Mouse (Mus musculus) neural tube, embryonic 12.5 days (tissue): Measurements from ENCODE around the gene Dntt. TPM values are rescaled to one million over a fixed set of nuclear protein-coding genes. Genes with fewer than 3 reads are reported as not detected.

Experiments used
- ATAC-seq: fragments of 200-750 bp; cut with Nextera tagmentation; 2 replicates; pipeline ENCODE4 v1.8.0; 2017; ENCODE audit warnings: low read depth, mild to moderate bottlenecking, moderate TSS enrichment, moderate library complexity; ENCODE audit not compliant: low FRiP score
- H3K27ac ChIP-seq: fragments of 300-500 bp; sonication (generic); 2 replicates; pipeline ENCODE4 v1.5.1; 2016
- H3K27me3 ChIP-seq: fragments of 300-500 bp; sonication (generic); replicated peaks from 2 replicates; pipeline ENCODE4 v1.6.1; 2016; ENCODE audit warnings: mild to moderate bottlenecking
- H3K36me3 ChIP-seq: fragments of 300-500 bp; sonication (generic); 2 replicates; pipeline ENCODE4 v1.6.1; 2016; ENCODE audit warnings: mild to moderate bottlenecking
- H3K4me1 ChIP-seq: fragments of 300-500 bp; sonication (generic); 2 replicates; pipeline ENCODE4 v1.6.1; 2016
- H3K4me2 ChIP-seq: fragments of 300-500 bp; sonication (generic); replicated peaks from 2 replicates; pipeline ENCODE4 v1.6.1; 2016; ENCODE audit warnings: mild to moderate bottlenecking
- H3K4me3 ChIP-seq: fragments of 300-500 bp; sonication (generic); 2 replicates; pipeline ENCODE4 v1.5.1; 2016
- H3K9ac ChIP-seq: fragments of 300-500 bp; sonication (generic); 2 replicates; pipeline ENCODE4 v1.6.1; 2016; ENCODE audit warnings: mild to moderate bottlenecking
- H3K9me3 ChIP-seq: fragments of 300-500 bp; sonication (generic); 2 replicates; pipeline ENCODE4 v1.6.1; 2016; ENCODE audit warnings: mild to moderate bottlenecking
- WGBS: fragments of 180-500 bp; shearing (Covaris S2); methylation state at CpG from one replicate; pipeline ENCODE4 v1.1.7; 2016; 5-methylcytosine and 5-hydroxymethylcytosine counted together
- polyA plus RNA-seq: library from polyadenylated mRNA; unstranded; fragments of >200 nt; fragmentation: Nextera tagmentation; extraction: Ambion mirVana; gene quantifications from 2 replicates; pipeline ENCODE4 v1.2.1, GENCODE M21; 2016

The Dntt gene
- polyA plus RNA-seq = 0.15 and 0.17 TPM in 2 replicates

GRCm38 (mm10) chr19:41029219-41029618, at the start of gene Dntt:
Gene Dntt (plus strand): TSS chr19:41029275.
- Histone ChIP-seq H3K4me2 (no peak within 1 kb of the TSS), H3K9me3 (no peaks in the 10 kb centered on the region), H3K4me3 (no peak within 1 kb of the TSS), H3K27me3 (no peaks in the 10 kb centered on the region), H3K27ac (no peak within 1 kb of the TSS), H3K4me1 (no peaks in the 10 kb centered on the region), H3K9ac (no peak within 1 kb of the TSS), H3K36me3 (no peaks in the 10 kb centered on the region)
- 90% methylated on average over 6 of the region's 6 CpGs for WGBS
- no peak for ATAC-seq

GRCm38 (mm10) chr19:40980671-40981070, 48.4 kb upstream of the Dntt start:
- 84% methylated on average over 5 of the region's 5 CpGs for WGBS
- ATAC-seq = no peak
- no peaks in the 10 kb centered on the region for H3K36me3 ChIP-seq
- H3K4me2 ChIP-seq = no peak overlapping the region
- no peaks in the 10 kb centered on the region for H3K9me3 ChIP-seq
- no peaks in the 10 kb centered on the region for H3K27me3 ChIP-seq
- no peaks in the 10 kb centered on the region for H3K4me1 ChIP-seq
- no peak overlapping the region for H3K9ac ChIP-seq
- H3K27ac ChIP-seq = no peak overlapping the region
- H3K4me3 ChIP-seq = no peak overlapping the region

- Histone ChIP-seq H3K4me2 (no peak overlapping the region), H3K4me3 (no peak overlapping the region), H3K36me3 (no peaks in the 10 kb centered on the region), H3K4me1 (no peaks in the 10 kb centered on the region), H3K27ac (no peak overlapping the region), H3K9me3 (no peaks in the 10 kb centered on the region), H3K9ac (no peak overlapping the region), H3K27me3 (no peaks in the 10 kb centered on the region)
- WGBS = 100% methylated on average over 1 of the region's 1 CpGs
- no peak for ATAC-seq
Observed at GRCm38 (mm10) chr19:40984536-40984935, 44.5 kb upstream of the Dntt start.

GRCm38 (mm10) chr19:40988856-40989255, 40.2 kb upstream of the Dntt start:
- no peaks in the 10 kb centered on the region for H3K36me3 ChIP-seq
- H3K4me3 ChIP-seq = no peak overlapping the region
- H3K27me3 ChIP-seq = 0 out of 2 replicates have a peak, but pooled peaks cover 3% of the 10 kb centered on the region
- ATAC-seq = no peak
- no peaks in the 10 kb centered on the region for H3K9me3 ChIP-seq
- no peaks in the 10 kb centered on the region; the same call in 1 of the 2 replicates for H3K4me1 ChIP-seq
- no peak overlapping the region for H3K4me2 ChIP-seq
- WGBS = 86% methylated on average over 5 of the region's 5 CpGs
- no peak overlapping the region for H3K9ac ChIP-seq
- H3K27ac ChIP-seq = no peak overlapping the region

GRCm38 (mm10) chr19:40989961-40990600, 39.0 kb upstream of the Dntt start:
- Histone ChIP-seq H3K27me3 (0 out of 2 replicates have a peak, but pooled peaks cover 3% of the 10 kb centered on the region), H3K4me1 (no peaks in the 10 kb centered on the region; the same call in 1 of the 2 replicates), H3K4me3 (no peak overlapping the region), H3K27ac (no peak overlapping the region), H3K36me3 (no peaks in the 10 kb centered on the region), H3K9ac (no peak overlapping the region), H3K9me3 (no peaks in the 10 kb centered on the region), H3K4me2 (no peak overlapping the region)
- ATAC-seq = no peak
- 82% methylated on average over 9 of the region's 9 CpGs for WGBS

- Histone ChIP-seq H3K4me3 (no peak overlapping the region), H3K9me3 (no peaks in the 10 kb centered on the region), H3K36me3 (no peaks in the 10 kb centered on the region), H3K9ac (no peak overlapping the region), H3K27me3 (0 out of 2 replicates have a peak, but pooled peaks cover 3% of the 10 kb centered on the region), H3K4me1 (no peaks in the 10 kb centered on the region; the same call in 1 of the 2 replicates), H3K4me2 (no peak overlapping the region), H3K27ac (no peak overlapping the region)
- ATAC-seq = no peak
- WGBS = 94% methylated on average over 17 of the region's 17 CpGs
Observed at GRCm38 (mm10) chr19:40990781-40991343, 38.2 kb upstream of the Dntt start.

- ATAC-seq = no peak
- no peaks in the 10 kb centered on the region for H3K9me3 ChIP-seq
- WGBS = 61% methylated on average over 6 of the region's 7 CpGs
- H3K27me3 ChIP-seq = 0 out of 2 replicates have a peak, but pooled peaks cover 3% of the 10 kb centered on the region
- no peak overlapping the region for H3K27ac ChIP-seq
- no peaks in the 10 kb centered on the region; the same call in 1 of the 2 replicates for H3K4me1 ChIP-seq
- H3K36me3 ChIP-seq = no peaks in the 10 kb centered on the region
- H3K9ac ChIP-seq = no peak overlapping the region
- no peak overlapping the region for H3K4me2 ChIP-seq
- H3K4me3 ChIP-seq = no peak overlapping the region
Observed at GRCm38 (mm10) chr19:40991626-40992025, 37.4 kb upstream of the Dntt start.

- WGBS = 30% methylated on average over 11 of the region's 11 CpGs
- no peak overlapping the region for H3K4me2 ChIP-seq
- ATAC-seq = no peak
Observed at GRCm38 (mm10) chr19:40992096-40992495, 37.0 kb upstream of the Dntt start.

GRCm38 (mm10) chr19:40992517-40993044, 36.5 kb upstream of the Dntt start:
- no peak for ATAC-seq
- Histone ChIP-seq H3K27ac (no peak overlapping the region), H3K4me1 (no peaks in the 10 kb centered on the region; the same call in 1 of the 2 replicates), H3K27me3 (0 out of 2 replicates have a peak, but pooled peaks cover 3% of the 10 kb centered on the region), H3K4me2 (no peak overlapping the region), H3K36me3 (no peaks in the 10 kb centered on the region), H3K9me3 (no peaks in the 10 kb centered on the region), H3K9ac (no peak overlapping the region), H3K4me3 (no peak overlapping the region)
- 56% methylated on average over 8 of the region's 8 CpGs for WGBS

More at GRCm38 (mm10) chr19:40992096-40992495, 37.0 kb upstream of the Dntt start:
- no peak overlapping the region for H3K9ac ChIP-seq
- H3K27me3 ChIP-seq = 0 out of 2 replicates have a peak, but pooled peaks cover 3% of the 10 kb centered on the region
- no peaks in the 10 kb centered on the region for H3K36me3 ChIP-seq
- no peak overlapping the region for H3K4me3 ChIP-seq
- H3K27ac ChIP-seq = no peak overlapping the region
- no peaks in the 10 kb centered on the region; the same call in 1 of the 2 replicates for H3K4me1 ChIP-seq
- no peaks in the 10 kb centered on the region for H3K9me3 ChIP-seq

- Histone ChIP-seq H3K4me2 (no peak overlapping the region), H3K9ac (no peak overlapping the region), H3K9me3 (no peaks in the 10 kb centered on the region), H3K4me1 (no peaks in the 10 kb centered on the region; the same call in 1 of the 2 replicates), H3K36me3 (no peaks in the 10 kb centered on the region), H3K27me3 (0 out of 2 replicates have a peak, but pooled peaks cover 3% of the 10 kb centered on the region), H3K27ac (no peak overlapping the region), H3K4me3 (no peak overlapping the region)
- ATAC-seq = no peak
- 77% methylated on average over 5 of the region's 5 CpGs for WGBS
Observed at GRCm38 (mm10) chr19:40993356-40993755, 35.7 kb upstream of the Dntt start.

GRCm38 (mm10) chr19:40994057-40994585, 35.0 kb upstream of the Dntt start, which contains the start of gene Blnk:
Gene Blnk (minus strand): TSS chr19:40994535.
- Histone ChIP-seq H3K9me3 (no peaks in the 10 kb centered on the region), H3K27ac (no peak within 1 kb of the TSS), H3K4me3 (no peak within 1 kb of the TSS), H3K4me2 (no peak within 1 kb of the TSS), H3K36me3 (no peaks in the 10 kb centered on the region), H3K9ac (no peak within 1 kb of the TSS), H3K27me3 (0 out of 2 replicates have a peak, but pooled peaks cover 3% of the 10 kb centered on the region), H3K4me1 (no peaks in the 10 kb centered on the region; the same call in 1 of the 2 replicates)
- WGBS = 54% methylated on average over 8 of the region's 8 CpGs
- no peak for ATAC-seq

GRCm38 (mm10) chr19:40994911-40995310, 34.2 kb upstream of the Dntt start:
- no peak for ATAC-seq
- H3K4me3 ChIP-seq = no peak overlapping the region
- H3K36me3 ChIP-seq = no peaks in the 10 kb centered on the region
- H3K4me2 ChIP-seq = no peak overlapping the region
- no peak overlapping the region for H3K9ac ChIP-seq
- 68% methylated on average over 7 of the region's 7 CpGs for WGBS
- no peaks in the 10 kb centered on the region for H3K9me3 ChIP-seq
- no peak overlapping the region for H3K27ac ChIP-seq
- 0 out of 2 replicates have a peak, but pooled peaks cover 3% of the 10 kb centered on the region for H3K27me3 ChIP-seq
- H3K4me1 ChIP-seq = no peaks in the 10 kb centered on the region; the same call in 1 of the 2 replicates
